Mouse (Mus musculus): ENCODE data around the gene N4bp2l2.

Gene N4bp2l2

DNA sequence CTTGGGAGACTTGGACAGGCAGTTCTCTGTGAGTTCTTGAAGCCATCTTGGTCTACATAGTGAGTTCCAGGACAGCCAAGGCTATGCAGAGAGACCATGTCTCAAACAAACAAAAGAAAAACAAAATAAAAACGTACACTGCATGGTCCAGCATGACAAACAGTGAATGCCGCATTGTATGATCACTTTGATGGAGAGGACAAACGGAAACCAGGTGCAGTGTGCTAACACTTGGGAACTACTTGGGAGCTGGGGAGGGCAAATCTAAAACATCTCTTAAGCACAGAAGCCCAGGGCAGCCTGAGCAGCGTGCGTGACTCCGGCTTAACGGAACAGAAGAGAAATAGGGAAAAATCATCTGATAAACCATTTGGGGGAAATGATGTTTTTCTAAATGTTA is 68.9 kb downstream of the N4bp2l2 start, which contains the start of gene N4bp2l1:
TSS of gene N4bp2l1 (minus strand) at position 101 of the 400 bp plus-strand sequence.
- no peak for DNase-seq (ENCODE audit: low spot score)

DNA sequence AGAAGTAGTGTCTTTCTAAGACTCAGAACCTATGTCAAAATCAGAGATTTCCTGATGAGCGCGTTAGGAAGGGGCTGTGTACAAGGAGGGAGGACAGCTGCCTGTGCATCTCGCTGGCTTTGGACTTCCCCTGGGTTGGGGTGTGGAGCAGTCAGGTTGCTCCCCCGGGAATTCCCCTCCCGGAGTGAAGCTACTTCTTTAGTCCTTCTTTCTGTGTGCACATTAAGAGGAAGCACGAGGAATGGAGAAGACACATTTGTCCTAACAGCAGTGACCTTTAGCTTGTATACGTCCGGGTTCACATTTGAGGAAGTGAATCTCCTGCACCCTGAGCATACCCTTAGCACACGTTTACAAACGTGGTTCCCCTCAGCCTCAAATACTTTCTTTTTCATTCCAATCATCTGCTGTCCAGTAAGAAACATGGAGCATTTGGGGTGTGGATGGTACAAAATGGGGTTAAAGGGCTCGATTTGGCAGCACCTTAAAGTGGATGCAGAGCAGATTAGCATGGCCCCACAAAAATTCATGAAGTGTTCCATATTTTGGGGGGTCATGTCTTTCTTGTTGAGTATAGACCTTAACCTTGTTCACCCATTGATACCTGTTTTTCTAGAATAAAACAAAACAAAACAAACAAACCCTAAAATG is 70.5 kb downstream of the N4bp2l2 start:
- no peak for DNase-seq (ENCODE audit: low spot score)

DNA sequence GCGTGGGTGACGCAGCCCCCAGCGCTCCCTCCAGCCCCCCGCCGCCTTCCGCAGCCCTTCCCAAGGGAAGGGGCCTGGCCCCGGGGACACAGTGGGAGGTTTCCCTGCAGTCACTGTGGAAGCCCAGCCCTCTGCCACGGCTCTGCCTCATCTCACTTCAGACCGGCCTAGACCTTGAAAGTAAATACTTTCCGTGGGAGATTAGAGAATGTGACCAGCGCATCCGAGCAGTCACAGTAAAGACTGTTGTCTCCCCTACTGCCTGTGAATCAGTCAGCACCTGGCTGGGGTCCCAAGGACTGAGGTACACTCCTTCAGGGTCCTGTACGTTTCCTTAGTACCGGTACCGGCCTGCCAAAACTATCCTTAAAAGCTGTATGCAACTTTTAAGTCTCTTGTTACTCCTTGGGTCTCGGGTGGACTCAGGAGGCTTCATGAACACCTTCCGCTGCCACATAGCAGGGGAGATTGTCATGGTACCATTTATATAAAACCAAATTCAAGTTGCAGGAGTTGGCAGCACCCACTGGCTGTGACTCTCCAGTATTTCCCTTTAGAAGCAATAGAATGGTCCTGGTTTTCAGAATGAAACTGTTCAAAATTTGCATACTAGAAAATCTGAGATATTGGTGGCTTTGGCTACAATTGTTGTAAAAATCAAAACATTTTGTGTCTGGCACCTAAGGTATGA is 71.2 kb downstream of the N4bp2l2 start:
- peak; percentile 68 for DNase-seq (ENCODE audit: low spot score)

DNA sequence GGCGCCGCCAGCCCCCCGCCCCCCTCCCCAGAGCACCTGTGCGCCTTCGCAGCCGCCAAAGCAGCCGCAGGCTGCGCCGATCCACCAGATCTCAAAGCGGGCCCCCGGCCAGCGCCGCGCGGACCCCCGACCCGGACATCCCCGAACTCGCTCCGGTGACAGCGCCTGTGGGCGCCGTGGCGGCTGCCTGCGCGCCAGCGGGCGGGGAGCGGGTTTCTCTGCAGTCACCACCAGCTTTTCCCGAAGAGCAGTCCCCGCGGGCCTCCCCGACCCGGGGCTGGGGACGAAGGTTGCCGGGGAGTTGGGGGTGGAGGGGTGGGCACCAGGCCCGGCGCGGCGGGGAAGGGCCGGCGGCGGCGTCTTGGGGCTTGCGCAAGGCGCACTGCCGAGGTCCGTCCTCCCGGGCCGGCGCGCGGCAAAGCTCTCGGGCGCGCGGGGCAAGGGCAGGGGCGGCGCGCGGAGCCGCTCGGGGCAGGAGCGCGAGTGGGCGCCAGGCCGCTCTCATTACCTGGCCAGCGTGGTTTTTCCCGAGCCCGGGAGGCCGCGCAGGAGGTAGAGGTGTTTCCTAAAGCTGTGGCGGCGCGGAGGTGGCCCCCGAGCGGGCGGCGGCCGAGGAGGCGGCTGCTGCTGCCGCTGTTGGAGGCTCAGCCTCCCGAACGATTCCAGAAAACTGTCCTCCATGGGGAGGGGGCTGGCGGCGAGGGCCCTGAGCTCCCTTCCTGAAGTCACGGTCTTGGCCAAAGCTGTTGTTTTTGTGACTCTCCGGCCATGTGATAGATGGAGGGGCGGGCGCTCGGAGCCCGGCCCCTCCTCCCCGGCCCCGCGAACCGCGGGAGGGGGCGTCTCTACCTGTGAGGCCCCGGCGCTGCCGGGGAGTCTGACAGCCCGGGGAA is 72.0 kb downstream of the N4bp2l2 start:
- peak; percentile 40 for DNase-seq (ENCODE audit: low spot score)

DNA sequence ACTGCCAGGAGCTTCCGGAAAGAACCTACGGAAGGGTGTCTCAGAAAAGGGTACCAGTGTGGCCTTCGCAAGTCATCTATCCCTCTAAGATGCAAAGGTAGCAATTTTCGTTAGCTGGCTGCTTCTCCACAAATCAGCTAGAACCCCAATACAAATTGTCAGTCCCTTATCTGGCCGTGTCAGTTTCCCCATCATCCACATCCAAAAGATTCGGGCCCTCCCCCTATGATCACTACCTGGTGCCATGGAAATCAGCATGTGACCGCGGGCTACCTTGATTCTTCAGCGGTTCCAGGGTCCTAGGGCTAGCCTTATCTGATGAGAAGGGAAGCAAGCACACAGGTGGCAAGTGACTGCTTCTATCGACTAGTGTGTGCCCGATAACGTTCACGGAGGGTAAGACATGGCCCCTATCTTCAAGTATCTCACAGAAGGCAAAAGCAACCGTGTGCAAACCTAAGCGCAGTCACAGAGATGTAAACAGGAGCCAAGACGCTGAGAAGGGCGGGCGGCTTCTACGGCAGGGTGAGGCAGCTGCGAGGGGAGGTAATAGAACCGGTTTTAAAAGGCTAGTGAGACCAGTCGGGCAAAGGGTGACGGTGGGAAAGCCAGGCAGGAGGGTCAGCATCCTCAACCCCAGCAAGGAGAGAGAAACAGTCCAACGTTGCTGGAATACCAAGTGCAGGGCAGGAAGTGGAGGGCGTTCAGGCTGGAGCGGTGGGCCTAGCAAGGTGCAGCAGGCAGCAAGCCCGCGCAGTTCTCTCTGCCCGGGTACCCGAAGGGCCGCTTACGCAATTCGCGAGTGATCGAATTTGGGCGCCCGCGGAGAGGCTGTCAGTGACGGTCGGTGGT is 72.9 kb downstream of the N4bp2l2 start:
- no peak for DNase-seq (ENCODE audit: low spot score)

DNA sequence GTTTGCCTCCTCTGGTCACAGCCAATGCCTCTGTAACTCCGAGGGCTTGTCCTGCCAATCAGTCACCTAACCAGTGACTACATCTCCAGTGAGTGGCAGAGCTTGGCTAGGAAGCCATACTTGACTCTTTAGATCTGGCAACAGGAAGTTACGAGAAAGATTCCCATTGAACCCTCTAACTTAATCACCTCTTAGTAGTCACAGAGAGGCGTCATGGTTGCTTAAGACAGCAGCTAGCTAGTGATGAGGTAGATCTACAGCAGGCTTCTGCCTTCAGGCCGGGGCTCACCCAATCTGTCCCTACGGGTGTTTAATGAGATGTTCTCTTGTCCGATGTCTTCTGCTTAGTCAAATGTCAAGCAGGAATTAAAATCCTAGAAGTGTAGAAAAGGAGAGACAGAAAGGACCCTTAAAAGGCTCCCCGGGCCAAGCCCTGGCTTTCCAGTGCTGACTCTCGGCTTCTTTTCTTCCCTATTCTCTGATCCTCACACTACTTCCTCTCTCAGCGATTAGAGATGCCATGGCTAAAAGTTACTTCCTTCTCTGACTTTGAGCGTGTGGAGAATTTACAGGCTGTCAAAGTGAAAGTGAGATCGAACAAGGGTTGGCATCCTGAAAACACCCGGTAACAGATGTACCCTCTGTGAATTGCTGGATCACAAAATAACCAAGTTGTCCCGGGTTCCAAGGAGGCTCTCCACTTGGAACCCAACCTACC is 73.6 kb downstream of the N4bp2l2 start:
- no peak for DNase-seq (ENCODE audit: low spot score)

DNA sequence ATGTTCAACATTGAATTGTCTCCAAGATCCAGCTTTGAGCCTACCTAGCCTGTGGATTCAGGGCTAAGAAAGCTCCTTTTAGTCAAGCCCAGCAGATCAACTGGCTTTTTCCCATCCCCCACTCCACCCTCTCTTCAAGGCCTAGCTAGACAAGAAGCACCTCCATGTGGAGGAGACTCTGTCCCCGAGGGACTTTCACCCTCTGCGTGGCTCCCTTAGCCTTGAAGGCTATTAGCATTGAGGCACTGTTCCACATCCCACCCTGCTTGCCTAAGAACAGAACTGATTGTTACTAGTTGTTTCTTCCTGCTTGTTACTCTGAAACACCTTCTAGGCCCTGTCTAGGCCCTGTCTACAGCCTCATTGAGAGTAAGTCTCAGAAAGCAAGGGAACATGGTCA is 76.0 kb downstream of the N4bp2l2 start:
- peak; percentile 52 for DNase-seq (ENCODE audit: low spot score)

DNA sequence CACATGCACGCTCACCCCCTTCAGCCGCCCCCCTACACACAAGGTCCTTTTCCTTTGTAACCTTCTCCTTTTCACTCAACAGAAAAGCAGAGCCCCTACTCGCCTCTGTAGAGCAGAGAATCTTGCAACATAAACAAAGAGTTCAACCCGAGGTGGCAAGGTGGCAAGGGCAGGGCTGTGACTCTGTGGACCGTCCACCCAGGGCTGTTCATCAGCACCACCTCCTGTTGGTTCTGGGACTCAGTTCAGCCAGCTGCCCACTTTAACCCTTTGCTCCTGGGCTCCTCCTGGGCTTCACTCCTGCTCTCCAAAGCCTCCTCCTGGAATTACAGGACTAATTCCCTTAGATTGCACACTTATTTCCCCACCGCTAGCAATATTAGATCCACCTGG is 81.7 kb downstream of the N4bp2l2 start:
- DNase-seq (ENCODE audit: low spot score) = no peak

DNA sequence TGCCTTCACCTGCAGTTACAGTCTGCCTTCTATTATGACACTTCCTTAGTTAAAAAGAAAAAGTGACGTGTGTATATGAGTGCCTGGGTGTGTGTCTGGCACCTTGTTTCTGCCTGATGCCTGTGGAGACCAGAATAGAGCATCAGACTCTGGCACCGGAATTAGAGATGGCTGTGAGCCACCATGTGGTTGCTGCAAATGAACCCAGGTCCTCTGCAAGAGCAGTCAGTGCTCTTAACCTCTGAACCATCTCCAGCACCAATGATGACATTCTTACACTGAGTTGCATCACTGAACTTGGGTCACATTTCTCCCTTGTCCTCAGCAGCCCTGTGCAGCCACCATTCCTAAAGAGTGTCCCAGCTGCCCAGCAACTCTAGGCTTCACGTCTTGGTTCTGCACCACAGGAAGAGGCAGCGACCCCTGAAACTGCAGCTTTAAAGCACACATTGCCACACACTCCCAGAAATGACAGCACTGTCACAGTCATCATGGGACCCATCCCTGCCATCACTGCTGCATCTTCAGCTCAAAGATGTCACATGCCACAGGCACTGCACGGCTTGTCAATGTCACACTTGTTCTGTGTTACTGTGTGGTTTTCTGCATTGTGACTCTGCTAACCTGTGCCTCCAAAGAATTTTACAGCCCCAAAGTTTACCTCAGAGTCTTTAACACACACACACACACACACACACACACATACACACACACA is 82.2 kb downstream of the N4bp2l2 start:
- no peak for DNase-seq (ENCODE audit: low spot score)

DNA sequence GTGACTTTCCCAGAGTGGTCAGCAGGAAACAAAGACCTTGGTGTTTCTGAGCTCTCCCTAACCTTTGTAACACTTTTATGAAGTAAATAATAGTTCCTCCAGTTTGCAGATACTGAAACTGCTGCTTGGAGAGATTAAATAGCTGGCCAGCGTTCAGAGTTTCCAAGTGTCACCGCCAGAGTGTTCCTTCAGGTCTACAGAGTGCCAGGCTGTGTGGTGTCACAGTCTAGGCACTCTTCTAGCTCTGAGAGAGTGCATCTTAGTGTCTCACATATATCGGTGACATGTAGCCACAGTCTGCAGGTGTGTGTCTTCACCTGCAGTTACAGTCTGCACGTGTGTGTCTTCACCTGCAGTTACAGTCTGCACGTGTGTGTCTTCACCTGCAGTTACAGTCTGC is 82.8 kb downstream of the N4bp2l2 start:
- peak; percentile 46 for DNase-seq (ENCODE audit: low spot score)

DNA sequence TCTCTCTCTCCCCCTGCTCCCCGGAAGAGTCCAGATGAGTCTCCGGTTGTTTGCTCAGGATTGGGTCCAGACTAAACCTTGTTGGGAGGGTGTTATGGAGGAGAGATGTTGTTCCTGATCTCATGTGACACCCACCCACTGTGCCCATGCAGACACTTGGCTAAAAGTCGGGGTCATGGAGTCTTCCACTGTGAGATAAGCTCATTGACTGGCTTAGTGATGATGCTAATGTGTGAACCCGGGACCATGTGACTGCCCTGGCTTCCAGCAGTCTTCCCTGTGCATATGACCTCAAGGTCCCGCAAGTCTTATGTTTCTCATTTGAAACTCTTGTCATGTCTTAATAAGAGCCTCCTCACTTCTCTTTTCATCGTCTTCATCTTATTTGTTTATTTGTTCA is 84.8 kb downstream of the N4bp2l2 start:
- DNase-seq (ENCODE audit: low spot score) = no peak

DNA sequence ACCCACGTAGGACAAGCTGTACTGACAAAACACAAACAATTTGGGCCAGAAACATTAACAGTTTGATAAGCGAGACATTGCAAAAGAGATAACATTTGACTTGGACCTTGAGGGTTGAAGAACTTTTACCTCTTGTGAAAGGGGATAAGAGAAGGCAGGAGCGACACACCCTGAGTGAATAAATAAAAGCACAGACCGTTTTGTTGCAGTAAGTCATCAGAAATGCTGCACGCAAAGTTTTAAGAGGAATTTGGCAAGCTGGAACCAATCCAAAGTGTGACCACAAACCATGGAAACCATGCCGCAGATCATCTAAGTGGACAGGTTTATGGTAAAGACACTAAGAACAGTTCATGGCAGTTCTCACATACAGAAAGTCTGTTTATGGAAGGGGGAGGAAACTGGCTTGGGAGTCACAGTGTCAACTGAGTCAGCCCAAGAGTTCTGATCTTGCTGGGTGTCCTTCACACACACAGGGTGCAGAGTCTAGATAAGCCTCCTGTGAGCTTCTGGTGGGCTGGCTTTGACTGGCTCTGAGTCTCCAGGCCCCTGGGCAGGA is 87.3 kb downstream of the N4bp2l2 start:
- no peak for DNase-seq (ENCODE audit: low spot score)

DNA sequence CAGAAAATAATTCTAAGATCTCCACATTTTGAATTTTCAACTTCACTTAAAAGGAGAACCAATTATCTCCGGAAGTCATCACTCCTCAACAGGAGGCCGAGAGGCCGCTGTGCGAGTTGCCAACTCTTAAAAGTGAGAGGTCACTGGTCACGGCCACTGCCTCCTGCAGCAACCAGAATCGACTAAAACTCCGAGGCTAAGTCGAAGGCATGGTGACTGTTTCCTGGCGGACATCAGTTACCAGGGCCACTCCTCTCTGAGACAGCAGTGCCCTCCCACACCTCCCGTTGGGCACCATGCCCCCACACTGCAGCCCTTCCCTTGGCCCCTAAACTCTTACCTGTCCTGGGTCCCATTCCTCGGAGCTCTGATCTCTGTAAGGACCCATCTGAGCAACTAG is 89.2 kb downstream of the N4bp2l2 start:
- DNase-seq (ENCODE audit: low spot score) = no peak

DNA sequence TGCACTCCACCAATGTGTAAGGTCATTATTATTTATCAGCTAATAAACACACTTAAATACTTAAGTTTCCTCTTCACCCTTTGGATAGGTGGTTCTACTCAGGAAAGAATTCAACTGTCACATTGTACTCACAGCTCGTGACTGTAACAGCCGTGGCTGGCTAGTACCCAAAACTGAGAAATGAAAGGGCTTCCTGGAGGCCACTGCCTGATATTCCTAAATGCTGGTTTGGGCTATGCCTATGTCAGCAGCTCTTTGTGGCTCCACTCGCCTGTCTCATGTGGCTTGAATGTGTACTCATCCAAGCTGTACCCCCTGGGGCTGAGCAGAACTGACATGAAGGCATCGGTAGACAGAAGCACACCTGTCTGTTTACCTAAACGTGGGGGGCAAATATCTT is 91.1 kb downstream of the N4bp2l2 start:
- DNase-seq (ENCODE audit: low spot score) = no peak

DNA sequence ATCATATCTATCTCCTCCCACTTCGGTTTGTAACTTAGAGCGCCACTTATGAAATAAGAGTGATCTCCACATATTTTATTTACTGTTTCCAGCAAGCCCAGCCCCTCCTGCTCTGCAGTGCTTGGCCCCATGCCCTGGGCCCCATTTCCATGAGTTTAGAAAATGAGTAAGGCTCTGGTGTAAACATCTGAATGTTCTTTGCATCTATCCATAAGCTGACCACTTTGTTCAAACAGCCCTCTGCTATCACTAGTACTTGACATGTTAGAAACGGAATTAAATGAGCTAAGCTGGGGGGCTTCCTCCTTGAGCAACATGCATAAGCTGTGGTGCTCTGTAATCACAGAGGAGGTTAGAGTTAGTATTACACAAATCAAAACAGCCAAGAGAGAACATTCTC is 91.6 kb downstream of the N4bp2l2 start:
- DNase-seq (ENCODE audit: low spot score) = no peak

DNA sequence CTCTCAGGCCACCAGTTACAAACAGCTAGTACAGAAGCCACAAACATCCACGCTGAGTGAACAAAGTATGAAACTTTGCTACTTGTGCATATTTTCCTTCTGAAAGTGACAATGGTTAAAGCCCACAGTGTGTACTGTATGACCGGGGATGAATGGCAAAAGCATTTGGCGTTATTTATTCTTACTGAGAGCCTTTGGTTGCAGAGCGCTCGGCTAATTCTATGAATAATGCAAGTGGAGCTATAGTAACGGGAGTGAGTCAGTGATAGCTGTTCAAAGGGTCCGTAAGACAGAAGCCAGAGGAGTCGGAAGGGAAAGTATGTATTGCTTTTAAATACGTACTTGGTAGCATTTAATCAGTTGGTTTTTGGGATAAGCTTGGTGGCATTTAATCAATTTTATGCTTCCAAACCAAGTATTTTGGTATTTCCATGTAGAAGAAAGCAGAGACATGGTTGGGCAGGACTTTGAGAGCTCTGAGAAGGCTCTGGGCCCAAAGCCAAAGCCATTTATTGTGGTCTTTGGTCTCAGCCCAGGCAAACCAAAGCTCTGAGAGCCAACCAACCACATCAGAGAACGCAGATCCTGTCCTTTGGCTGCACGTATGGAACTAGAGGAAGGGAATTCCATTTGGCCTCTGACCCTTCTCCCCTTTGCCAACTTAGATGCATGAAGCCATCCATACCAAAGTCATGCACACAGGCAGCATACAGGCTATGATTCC is 95.3 kb downstream of the N4bp2l2 start:
- DNase-seq (ENCODE audit: low spot score) = no peak

DNA sequence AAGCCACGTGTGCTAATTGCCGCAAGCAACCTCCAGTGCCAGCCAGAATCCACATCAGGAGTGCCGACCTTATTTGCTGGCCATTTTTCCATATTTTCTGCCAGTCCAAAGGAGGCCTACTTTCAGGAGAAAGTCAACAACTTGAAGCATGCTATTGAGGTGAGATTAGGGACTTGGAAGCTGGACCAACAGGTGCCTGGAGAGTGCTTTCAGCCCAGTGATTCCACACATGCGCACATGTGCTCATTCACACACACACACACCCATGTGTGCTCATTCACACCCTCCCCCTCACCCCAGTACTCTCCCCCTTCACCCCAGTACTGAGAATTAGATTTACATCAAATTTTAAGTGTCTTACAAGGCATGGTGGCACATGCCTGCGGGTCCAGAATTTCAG is 99.0 kb downstream of the N4bp2l2 start:
- no peak for DNase-seq (ENCODE audit: low spot score)

DNA sequence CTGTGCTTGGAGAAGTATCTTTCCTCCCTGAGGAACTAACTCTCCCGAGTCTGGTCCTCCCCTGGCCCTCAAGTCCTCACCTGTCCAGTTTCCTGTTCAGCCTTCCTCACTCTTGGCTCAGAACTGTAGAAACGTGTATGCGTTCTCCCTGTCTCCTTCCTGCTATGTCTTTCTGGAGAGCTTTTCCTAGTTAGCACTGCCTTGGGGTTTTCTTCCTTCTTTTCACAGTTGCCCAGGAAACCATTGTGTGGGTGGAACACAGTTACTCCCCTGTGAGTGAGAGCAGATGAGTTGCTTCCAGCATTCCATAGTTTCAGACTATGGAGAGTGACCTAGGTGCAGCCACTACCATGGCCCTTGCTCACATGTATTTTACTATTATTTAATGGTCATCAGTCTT is 99.8 kb downstream of the N4bp2l2 start:
- DNase-seq (ENCODE audit: low spot score) = no peak

DNA sequence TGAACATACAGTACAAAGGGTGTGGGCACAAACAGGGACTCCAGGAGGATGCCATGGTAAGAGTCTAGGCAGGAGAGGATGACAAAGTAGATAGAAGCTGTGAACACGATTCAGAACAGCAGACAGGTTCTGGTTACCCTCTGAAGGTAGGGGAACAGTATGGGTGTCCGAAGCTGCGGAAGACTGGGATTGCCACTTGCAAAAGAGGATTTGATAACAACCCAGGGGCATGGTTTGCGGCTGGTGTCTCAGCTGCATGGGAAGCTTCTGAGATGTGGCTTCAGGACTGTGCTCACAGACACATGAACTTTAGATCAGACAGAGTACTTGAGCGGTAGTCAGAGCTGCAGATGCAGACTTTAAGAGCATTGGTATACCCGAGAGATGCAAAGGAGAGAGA is 101.6 kb downstream of the N4bp2l2 start:
- no peak for DNase-seq (ENCODE audit: low spot score)

DNA sequence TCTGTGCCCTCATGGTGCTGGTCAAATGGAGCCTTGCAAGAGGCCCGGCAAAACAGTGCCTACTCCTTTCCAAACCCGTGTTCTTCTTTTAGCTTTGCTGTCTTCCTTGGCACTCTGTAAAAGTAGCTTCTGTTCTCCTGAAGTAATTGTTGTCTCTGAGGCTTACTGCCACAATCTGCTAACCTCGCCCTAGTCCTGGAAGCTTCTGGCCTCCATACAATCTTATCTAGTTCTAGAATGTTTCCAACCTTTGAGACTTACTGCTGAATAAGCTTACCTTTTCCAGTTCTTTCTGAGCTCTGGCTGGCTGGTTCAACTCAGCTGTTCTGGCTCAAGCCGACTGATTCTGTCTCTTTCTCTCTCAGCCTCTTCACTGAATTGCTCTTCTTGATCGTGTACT is 104.2 kb downstream of the N4bp2l2 start:
- no peak for DNase-seq (ENCODE audit: low spot score)
